Mouse (Mus musculus) bone marrow, adult 2 months (tissue): ENCODE data around the gene Opn3. TPM values are rescaled to one million over a fixed set of nuclear protein-coding genes. Genes with fewer than 3 reads are reported as not detected.

Experiments used
- H3K27ac ChIP-seq: fragments of 200-500 bp; 2 replicates; pipeline ENCODE4 v1.5.1; 2012; ENCODE audit warnings: low read depth, mild to moderate bottlenecking, control low read depth, inconsistent platforms, low read length; ENCODE audit not compliant: control insufficient read depth, poor library complexity, insufficient read depth
- H3K4me1 ChIP-seq: fragments of 200-500 bp; 2 replicates; pipeline ENCODE4 v1.6.1; 2011; ENCODE audit warnings: low read length; ENCODE audit not compliant: control insufficient read depth, insufficient read depth
- H3K4me3 ChIP-seq: fragments of 200-500 bp; replicated peaks from 2 replicates; pipeline ENCODE3; 2011; ENCODE audit warnings: mild to moderate bottlenecking, low read depth, low read length, control low read depth; ENCODE audit not compliant: control insufficient read depth
- CTCF ChIP-seq: fragments of 200-500 bp; IDR thresholded peaks from 2 replicates; pipeline ENCODE4 v1.5.1; 2011; ENCODE audit warnings: low read length, control low read depth; ENCODE audit not compliant: control insufficient read depth, insufficient read depth
- POLR2A ChIP-seq: fragments of 200-500 bp; IDR thresholded peaks from 2 replicates; pipeline ENCODE4 v1.6.1; 2011; ENCODE audit warnings: low read depth, mild to moderate bottlenecking, control low read depth, low read length, borderline replicate concordance; ENCODE audit not compliant: control insufficient read depth
- WGBS: fragments of 180-500 bp; shearing (Covaris S2); methylation state at CpG from one replicate; pipeline ENCODE4 v1.1.7; 2018; 5-methylcytosine and 5-hydroxymethylcytosine counted together
- polyA plus RNA-seq: library from polyadenylated mRNA; stranded (reverse); fragments of >200 nt; gene quantifications from 2 replicates; pipeline ENCODE4 v1.2.4, GENCODE M21; 2011; ENCODE audit warnings: low replicate concordance; ENCODE audit not compliant: missing spikeins, insufficient read depth, insufficient read length

Opn3 gene
- polyA plus RNA-seq, 1 experiment: not detected

- TF ChIP-seq POLR2A (no peak), CTCF (peak; percentile 50; the same call in 1 of the 2 replicates)
- 2% methylated on average over 1 of the region's 1 CpGs for WGBS
- peaks cover 3% of the 10 kb centered on the region for H3K4me1 ChIP-seq
- no peak overlapping the region; the same call in 1 of the 2 replicates for H3K27ac ChIP-seq
- H3K4me3 ChIP-seq: peak overlapping the region; percentile 87
Measured at GRCm38 (mm10) chr1:175625990-175626692, 66.4 kb downstream of the Opn3 start.

- peak within 1 kb of the TSS; percentile 87 for H3K4me3 ChIP-seq
- H3K27ac ChIP-seq: peak within 1 kb of the TSS; percentile 59
- TF ChIP-seq CTCF (peak; percentile 9; the same call in 1 of the 2 replicates), POLR2A (peak; percentile 96)
- WGBS: under 1% methylated on average over 57 of the region's 58 CpGs
- peaks cover 3% of the 10 kb centered on the region for H3K4me1 ChIP-seq
Measured at GRCm38 (mm10) chr1:175625257-175625879, 67.2 kb downstream of the Opn3 start, which contains the start of gene Fh1. TSS of gene Fh1 (minus strand) at chr1:175625635.

DNA sequence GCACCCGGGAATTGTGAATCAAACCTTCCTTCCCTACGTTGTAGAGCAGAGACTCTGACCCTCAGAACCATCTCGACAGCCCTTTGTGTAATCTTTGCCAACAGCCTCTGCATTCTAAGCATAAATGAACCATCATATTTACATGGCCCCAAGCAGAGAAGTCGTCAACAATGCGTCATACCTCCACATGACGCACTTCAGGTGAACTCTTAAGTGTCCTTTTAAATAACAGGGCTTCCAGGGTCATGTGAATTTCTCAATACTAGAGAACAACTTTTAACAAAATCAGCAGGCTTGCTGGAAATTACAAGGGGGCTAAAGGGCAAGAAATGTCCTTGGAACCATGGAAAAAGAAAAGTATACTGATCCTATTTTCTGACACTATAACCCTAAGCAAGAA, 68.9 kb downstream of the Opn3 start:
- Histone ChIP-seq H3K27ac (no peak overlapping the region), H3K4me1 (peaks cover 3% of the 10 kb centered on the region), H3K4me3 (no peak overlapping the region)
- WGBS: 89% methylated on average over 6 of the region's 6 CpGs
- TF ChIP-seq CTCF (no peak), POLR2A (no peak)

GRCm38 (mm10) chr1:175619814-175620431, 72.7 kb downstream of the Opn3 start, which contains the start of gene Kmo:
TSS of gene Kmo (plus strand) at chr1:175620381.
- no peak within 1 kb of the TSS for H3K27ac ChIP-seq
- no peaks in the 10 kb centered on the region for H3K4me1 ChIP-seq
- TF ChIP-seq POLR2A: no peak
- TF ChIP-seq CTCF: no peak
- H3K4me3 ChIP-seq: no peak within 1 kb of the TSS
- 86% methylated on average over 13 of the region's 13 CpGs for WGBS

DNA sequence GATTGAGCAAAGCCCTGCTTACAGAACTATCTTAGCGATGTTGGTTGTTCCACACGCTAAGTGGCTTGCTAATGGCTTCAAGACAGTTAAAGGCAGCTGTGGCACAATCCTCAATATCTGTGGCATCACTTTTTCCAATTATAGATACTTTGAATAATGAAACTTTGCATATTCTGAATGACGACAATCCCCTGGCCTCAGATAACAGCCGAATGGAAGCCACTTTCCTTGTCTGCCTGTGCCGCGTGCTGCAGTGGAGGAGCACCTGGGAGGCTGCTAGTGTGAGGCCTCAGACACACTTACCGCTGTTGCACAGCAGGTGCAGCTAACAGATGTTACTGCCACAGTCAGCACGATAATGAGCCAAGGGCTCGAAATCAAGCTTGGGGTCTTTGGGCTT, 77.6 kb downstream of the Opn3 start:
- WGBS: 91% methylated on average over 9 of the region's 9 CpGs
- H3K27ac ChIP-seq: no peak overlapping the region
- H3K4me3 ChIP-seq: no peak overlapping the region
- TF ChIP-seq CTCF (no peak), POLR2A (no peak)
- no peaks in the 10 kb centered on the region for H3K4me1 ChIP-seq

Other genes starting within 250 kb of the Opn3 start
- gene Rgs7, start 200.3 kb downstream of the Opn3 start, polyA plus RNA-seq: not detected in 2 replicates
- 2.9 and 11.4 TPM in 2 replicates for gene Kmo, start 72.4 kb downstream of the Opn3 start, polyA plus RNA-seq
- 36.7 and 55.4 TPM in 2 replicates for gene Fh1, start 67.1 kb downstream of the Opn3 start, polyA plus RNA-seq
- gene Chml, start 125 bp upstream of the Opn3 start, polyA plus RNA-seq: 1.5 and 2.6 TPM in 2 replicates
- gene Wdr64, start 5.8 kb upstream of the Opn3 start, polyA plus RNA-seq: not detected in 2 replicates
- 18.2 and 23.0 TPM in 2 replicates for gene Exo1, start 187.8 kb upstream of the Opn3 start, polyA plus RNA-seq
- not detected in 2 replicates for gene Gm38100, start 227.6 kb upstream of the Opn3 start, polyA plus RNA-seq